Comparison of ENCODE assay signal across 22 mouse cellular contexts in the genomic region with DNA sequence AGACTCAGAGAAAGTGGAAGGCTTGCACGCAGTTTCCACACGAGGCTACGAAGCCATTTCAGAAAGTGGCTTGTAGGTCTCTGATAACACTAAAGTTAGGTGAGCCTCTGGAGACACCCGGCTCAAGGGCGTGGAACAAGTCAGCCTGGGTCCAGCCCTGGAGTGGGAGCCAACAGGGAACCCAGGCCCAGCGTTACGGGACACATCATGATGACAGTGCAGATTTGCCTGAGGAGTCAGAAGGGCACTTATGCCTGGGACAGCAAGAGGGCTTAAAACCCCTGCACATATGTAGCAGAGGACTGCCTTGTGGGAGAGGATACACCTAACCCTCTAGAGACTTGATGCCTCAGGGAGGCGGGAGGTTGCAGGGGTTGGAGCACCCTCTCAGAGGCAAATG. TPM values are rescaled to one million over a fixed set of nuclear protein-coding genes. Genes with fewer than 3 reads are reported as not detected.
"Had no signal": no experiment of that assay in that cellular context is flagged by ENCODE, and none has a peak within 500 bp of the region (broad histone marks: within the 10 kb centered on the region; RNA-seq: fewer than 3 reads in every experiment).

No protein-coding gene starts in this region.

- H3K9ac ChIP-seq: limb, embryonic 15.5 days; lung, embryonic 14.5 days; midbrain, embryonic 12.5 days; neural tube, embryonic 13.5 days had no signal

- H3K27ac ChIP-seq: kidney, postnatal 0 days; limb, embryonic 15.5 days; macrophage; midbrain, embryonic 12.5 days; neural tube, embryonic 13.5 days had no signal

- H3K27me3 ChIP-seq: limb, embryonic 15.5 days; midbrain, embryonic 12.5 days; neural tube, embryonic 13.5 days had no signal

- H3K9me3 ChIP-seq: limb, embryonic 15.5 days; midbrain, embryonic 12.5 days; neural tube, embryonic 13.5 days had no signal

- DNase-seq: kidney, adult 9 months; kidney, postnatal 36 days; layer of hippocampus, adult 9-11 months; layer of hippocampus, postnatal 36 days; lung, embryonic 14.5 days; lung, postnatal 10 days; right cerebral cortex, postnatal 14 days; thymus, postnatal 4 days had no signal

- H3K4me3 ChIP-seq: limb, embryonic 15.5 days; midbrain, embryonic 12.5 days; neural tube, embryonic 13.5 days had no signal

- H3K4me2 ChIP-seq: limb, embryonic 15.5 days; lung, embryonic 14.5 days; midbrain, embryonic 12.5 days; neural tube, embryonic 13.5 days had no signal

- H3K36me3 ChIP-seq: limb, embryonic 15.5 days; midbrain, embryonic 12.5 days; neural tube, embryonic 13.5 days had no signal

- H3K4me1 ChIP-seq: limb, embryonic 15.5 days; midbrain, embryonic 12.5 days; neural tube, embryonic 13.5 days had no signal

- ATAC-seq: midbrain, embryonic 16.5 days had no signal

RNA-seq across cellular contexts. Expression of gene Slc5a4b, which starts 14.2 kb away (rescaled TPM):
- total RNA-seq: layer of hippocampus, adult 18-20 months; layer of hippocampus, postnatal 36 days; left cerebral cortex, postnatal 25 days; megakaryocyte-erythroid progenitor cell, adult 5-6 weeks had no signal
- polyA plus RNA-seq: limb, embryonic 11.5 days; limb, embryonic 15.5 days; lung, embryonic 14.5 days; macrophage; midbrain, embryonic 12.5 days; midbrain, embryonic 16.5 days; neural tube, embryonic 13.5 days; thymus, postnatal 0 days had no signal

RNA-seq across cellular contexts. Expression of gene Slc5a4a, which starts 50.7 kb away (rescaled TPM):
- total RNA-seq: layer of hippocampus, adult 18-20 months; layer of hippocampus, postnatal 36 days; left cerebral cortex, adult 8-10 months; left cerebral cortex, postnatal 25 days; megakaryocyte-erythroid progenitor cell, adult 5-6 weeks had no signal
- polyA plus RNA-seq: kidney, postnatal 0 days; limb, embryonic 11.5 days; limb, embryonic 15.5 days; liver, embryonic 16.5 days; lung, embryonic 14.5 days; macrophage; midbrain, embryonic 12.5 days; neural tube, embryonic 13.5 days; stomach, embryonic 16.5 days; thymus, postnatal 0 days had no signal
